Mouse (Mus musculus): ENCODE measurements around the gene Klk1b4. TPM values are rescaled to one million over a fixed set of nuclear protein-coding genes. Genes with fewer than 3 reads are reported as not detected.

The Klk1b4 gene
- total and polyA plus RNA-seq, 2 experiments = 2.0 to 7.4 TPM

- no peaks in the 10 kb centered on the region for H3K27me3 ChIP-seq (ENCODE audit: control insufficient read depth, insufficient read depth, low read length)
- TF ChIP-seq POLR2A (IDR thresholded peaks at IDR 0.05; ENCODE audit: extremely low read depth, insufficient read depth, low read length) (no peak), CTCF (IDR thresholded peaks at IDR 0.05; ENCODE audit: low read depth, low read length) (no peak)
- 86% methylated on average over 4 of the region's 4 CpGs for WGBS
- H3K4me1 ChIP-seq (ENCODE audit: control insufficient read depth, insufficient read depth, low read length) = no peaks in the 10 kb centered on the region
- H3K4me3 ChIP-seq (ENCODE audit: insufficient read depth, low read depth, low read length) = no peak within 1 kb of the TSS
- H3K79me2 ChIP-seq (ENCODE audit: control insufficient read depth, insufficient read depth, low read length) = no peaks in the 10 kb centered on the region
- 0 out of 2 replicates have a peak, but pooled peaks cover 1% of the 10 kb centered on the region for H3K36me3 ChIP-seq (ENCODE audit: control insufficient read depth, insufficient read depth, low read length)
- no peak for DNase-seq (ENCODE audit: extremely low read depth, low read depth, low spot score)
- no peak within 1 kb of the TSS for H3K9ac ChIP-seq (ENCODE audit: low read depth, low read length)
- no peak within 1 kb of the TSS for H3K27ac ChIP-seq (replicated peaks; ENCODE audit: insufficient read depth, low read depth, low read length)
Measured at GRCm38 (mm10) chr7:44257278-44257677, 50.0 kb downstream of the Klk1b4 start, which contains the start of gene Acp4. Gene Acp4, minus strand, starts transcription at chr7:44257378.

GRCm38 (mm10) chr7:44260410-44260809 lies 53.2 kb downstream of the Klk1b4 start:
- Histone ChIP-seq H3K27ac (replicated peaks; ENCODE audit: insufficient read depth, low read depth, low read length) (no peak overlapping the region), H3K4me3 (ENCODE audit: insufficient read depth, low read depth, low read length) (no peak overlapping the region), H3K4me1 (ENCODE audit: control insufficient read depth, insufficient read depth, low read length) (no peaks in the 10 kb centered on the region), H3K9ac (ENCODE audit: low read depth, low read length) (no peak overlapping the region), H3K79me2 (ENCODE audit: control insufficient read depth, insufficient read depth, low read length) (no peaks in the 10 kb centered on the region), H3K36me3 (ENCODE audit: control insufficient read depth, insufficient read depth, low read length) (no peaks in the 10 kb centered on the region), H3K27me3 (ENCODE audit: control insufficient read depth, insufficient read depth, low read length) (no peaks in the 10 kb centered on the region)
- WGBS = 62% methylated on average over 6 of the region's 6 CpGs
- DNase-seq (ENCODE audit: extremely low read depth, low read depth, low spot score) = no peak
- TF ChIP-seq POLR2A (IDR thresholded peaks at IDR 0.05; ENCODE audit: extremely low read depth, insufficient read depth, low read length) (no peak), CTCF (IDR thresholded peaks at IDR 0.05; ENCODE audit: low read depth, low read length) (no peak)

GRCm38 (mm10) chr7:44261147-44261546 lies 53.9 kb downstream of the Klk1b4 start, which contains the start of gene Gm15517:
Gene Gm15517, plus strand, starts transcription at chr7:44261447.
- Histone ChIP-seq H3K4me3 (ENCODE audit: insufficient read depth, low read depth, low read length) (no peak within 1 kb of the TSS), H3K4me1 (ENCODE audit: control insufficient read depth, insufficient read depth, low read length) (no peaks in the 10 kb centered on the region), H3K36me3 (ENCODE audit: control insufficient read depth, insufficient read depth, low read length) (no peaks in the 10 kb centered on the region), H3K9ac (ENCODE audit: low read depth, low read length) (no peak within 1 kb of the TSS), H3K27me3 (ENCODE audit: control insufficient read depth, insufficient read depth, low read length) (no peaks in the 10 kb centered on the region), H3K27ac (replicated peaks; ENCODE audit: insufficient read depth, low read depth, low read length) (no peak within 1 kb of the TSS), H3K79me2 (ENCODE audit: control insufficient read depth, insufficient read depth, low read length) (no peaks in the 10 kb centered on the region)
- 77% methylated on average over 5 of the region's 5 CpGs for WGBS
- DNase-seq (ENCODE audit: extremely low read depth, low read depth, low spot score) = no peak
- no peak for TF ChIP-seq CTCF (IDR thresholded peaks at IDR 0.05; ENCODE audit: low read depth, low read length)

Other genes starting within 250 kb of the Klk1b4 start
- not detected in 2 replicates for gene Klk1b1, start 240.7 kb upstream of the Klk1b4 start, total RNA-seq (2014; rRNA removed)
- not detected in 2 replicates for gene Klk1b1, start 240.7 kb upstream of the Klk1b4 start, polyA plus RNA-seq (2012; rRNA removed)
- not detected in 2 replicates for gene Klk1b9, start 231.4 kb upstream of the Klk1b4 start, total RNA-seq (2014; rRNA removed)
- not detected in 2 replicates for gene Klk1b9, start 231.4 kb upstream of the Klk1b4 start, polyA plus RNA-seq (2012; rRNA removed)
- not detected in 2 replicates for gene Klk1b11, start 211.6 kb upstream of the Klk1b4 start, total RNA-seq (2014; rRNA removed)
- not detected in 2 replicates for gene Klk1b11, start 211.6 kb upstream of the Klk1b4 start, polyA plus RNA-seq (2012; rRNA removed)
- not detected in 2 replicates for gene Klk1b26, start 195.3 kb upstream of the Klk1b4 start, total RNA-seq (2014; rRNA removed)
- gene Klk1b26, start 195.3 kb upstream of the Klk1b4 start, polyA plus RNA-seq (2012; rRNA removed) = not detected in 2 replicates
- not detected in 2 replicates for gene Klk1b27, start 155.1 kb upstream of the Klk1b4 start, total RNA-seq (2014; rRNA removed)
- 0.10 TPM in 1 of 2 replicates, not detected in the other for gene Klk1b27, start 155.1 kb upstream of the Klk1b4 start, polyA plus RNA-seq (2012; rRNA removed)
- not detected in 2 replicates for gene Klk1b21, start 105.1 kb upstream of the Klk1b4 start, total RNA-seq (2014; rRNA removed)
- not detected in 2 replicates for gene Klk1b21, start 105.1 kb upstream of the Klk1b4 start, polyA plus RNA-seq (2012; rRNA removed)
- gene Klk1b22, start 94.8 kb upstream of the Klk1b4 start, total RNA-seq (2014; rRNA removed) = not detected in 2 replicates
- 0.51 TPM in 1 of 2 replicates, not detected in the other for gene Klk1b22, start 94.8 kb upstream of the Klk1b4 start, polyA plus RNA-seq (2012; rRNA removed)
- not detected in 2 replicates for gene Klk1b16, start 70.7 kb upstream of the Klk1b4 start, total RNA-seq (2014; rRNA removed)
- gene Klk1b16, start 70.7 kb upstream of the Klk1b4 start, polyA plus RNA-seq (2012; rRNA removed) = not detected in 2 replicates
- gene Klk1b24, start 19.2 kb upstream of the Klk1b4 start, total RNA-seq (2014; rRNA removed) = not detected in 2 replicates
- gene Klk1b24, start 19.2 kb upstream of the Klk1b4 start, polyA plus RNA-seq (2012; rRNA removed) = not detected in 2 replicates
- not detected in 2 replicates for gene Klk1b3, start 9.2 kb upstream of the Klk1b4 start, total RNA-seq (2014; rRNA removed)
- not detected in 2 replicates for gene Klk1b3, start 9.2 kb upstream of the Klk1b4 start, polyA plus RNA-seq (2012; rRNA removed)
- 0.28 TPM in 1 of 2 replicates, not detected in the other for gene Klk1b5, start 8.5 kb downstream of the Klk1b4 start, total RNA-seq (2014; rRNA removed)
- not detected in 2 replicates for gene Klk1b5, start 8.5 kb downstream of the Klk1b4 start, polyA plus RNA-seq (2012; rRNA removed)
- 2.2 and 11.1 TPM in 2 replicates for gene Klk1, start 17.9 kb downstream of the Klk1b4 start, total RNA-seq (2014; rRNA removed)
- gene Klk1, start 17.9 kb downstream of the Klk1b4 start, polyA plus RNA-seq (2012; rRNA removed) = 0.57 and 1.9 TPM in 2 replicates
- gene Gm36864, start 28.7 kb downstream of the Klk1b4 start, total RNA-seq (2014; rRNA removed) = not detected in 2 replicates
- gene Gm36864, start 28.7 kb downstream of the Klk1b4 start, polyA plus RNA-seq (2012; rRNA removed) = not detected in 2 replicates
- gene 1700028J19Rik, start 39.3 kb downstream of the Klk1b4 start, total RNA-seq (2014; rRNA removed) = 0.18 and 0.20 TPM in 2 replicates
- 0.77 and 1.4 TPM in 2 replicates for gene 1700028J19Rik, start 39.3 kb downstream of the Klk1b4 start, polyA plus RNA-seq (2012; rRNA removed)
- gene 2410002F23Rik, start 39.3 kb downstream of the Klk1b4 start, total RNA-seq (2014; rRNA removed) = 6.1 and 7.2 TPM in 2 replicates
- gene 2410002F23Rik, start 39.3 kb downstream of the Klk1b4 start, polyA plus RNA-seq (2012; rRNA removed) = 14.3 and 30.1 TPM in 2 replicates
- not detected in 2 replicates for gene Acp4, start 49.9 kb downstream of the Klk1b4 start, total RNA-seq (2014; rRNA removed)
- not detected in 2 replicates for gene Acp4, start 49.9 kb downstream of the Klk1b4 start, polyA plus RNA-seq (2012; rRNA removed)
- gene Gm15517, start 54.0 kb downstream of the Klk1b4 start, total RNA-seq (2014; rRNA removed) = not detected in 2 replicates
- not detected in 2 replicates for gene Gm15517, start 54.0 kb downstream of the Klk1b4 start, polyA plus RNA-seq (2012; rRNA removed)
- gene Clec11a, start 99.5 kb downstream of the Klk1b4 start, total RNA-seq (2014; rRNA removed) = 1.3 and 1.9 TPM in 2 replicates
- gene Clec11a, start 99.5 kb downstream of the Klk1b4 start, polyA plus RNA-seq (2012; rRNA removed) = 2.0 and 2.4 TPM in 2 replicates
- gene Shank1, start 102.8 kb downstream of the Klk1b4 start, total RNA-seq (2014; rRNA removed) = under 0.01 TPM in 1 of 2 replicates, not detected in the other
- gene Shank1, start 102.8 kb downstream of the Klk1b4 start, polyA plus RNA-seq (2012; rRNA removed) = 0.04 and 0.06 TPM in 2 replicates
- gene Syt3, start 176.7 kb downstream of the Klk1b4 start, total RNA-seq (2014; rRNA removed) = 1.4 and 2.6 TPM in 2 replicates
- 4.9 and 7.1 TPM in 2 replicates for gene Syt3, start 176.7 kb downstream of the Klk1b4 start, polyA plus RNA-seq (2012; rRNA removed)
- not detected in 2 replicates for gene 1700008O03Rik, start 178.4 kb downstream of the Klk1b4 start, total RNA-seq (2014; rRNA removed)
- gene 1700008O03Rik, start 178.4 kb downstream of the Klk1b4 start, polyA plus RNA-seq (2012; rRNA removed) = 0.22 and 0.27 TPM in 2 replicates
- gene Lrrc4b, start 221.6 kb downstream of the Klk1b4 start, total RNA-seq (2014; rRNA removed) = 0.07 TPM in 1 of 2 replicates, not detected in the other
- not detected in 2 replicates for gene Lrrc4b, start 221.6 kb downstream of the Klk1b4 start, polyA plus RNA-seq (2012; rRNA removed)

All from liver, adult 2 months (tissue).